Comparison of ENCODE assay signal across 10 mouse cellular contexts in genomic region chr5:136045408-136045807, GRCm38 (mm10). TPM values are rescaled to one million over a fixed set of nuclear protein-coding genes. Genes with fewer than 3 reads are reported as not detected.
DNase-seq lines count a peak whose midpoint lies in the region; ATAC-seq and TF ChIP-seq lines count a peak whose summit lies in the region.
"Had no signal": no experiment of that assay in that cellular context is flagged by ENCODE, and none has a peak within 500 bp of the region (broad histone marks: within the 10 kb centered on the region; RNA-seq: fewer than 3 reads in every experiment).

No protein-coding gene starts in this region.

- H3K9me3 ChIP-seq in forebrain, embryonic 10.5 days, result no peaks in the 10 kb centered on the region
- no peaks in the 10 kb centered on the region for H3K9me3 ChIP-seq in forebrain, embryonic 12.5 days

- no peaks in the 10 kb centered on the region for H3K36me3 ChIP-seq in forebrain, embryonic 10.5 days (replicated peaks)
- H3K36me3 ChIP-seq in forebrain, embryonic 12.5 days (replicated peaks), result no peaks in the 10 kb centered on the region
- H3K36me3 ChIP-seq in thymus, adult 2 months (ENCODE audit: control insufficient read depth, insufficient read depth, low read length), result no peaks in the 10 kb centered on the region

- WGBS in forebrain, embryonic 10.5 days, result 52% methylated on average over 9 of the region's 9 CpGs
- 46% methylated on average over 9 of the region's 9 CpGs for WGBS in forebrain, embryonic 12.5 days
- WGBS in thymus, adult 2 months, result 35% methylated on average over 9 of the region's 9 CpGs

- H3K4me3 ChIP-seq in forebrain, embryonic 10.5 days, result no peak overlapping the region
- H3K4me3 ChIP-seq in forebrain, embryonic 12.5 days (replicated peaks), result no peak overlapping the region
- H3K4me3 ChIP-seq in thymus, adult 2 months (ENCODE audit: control insufficient read depth, insufficient read depth, low read length), result no peak overlapping the region

- H3K4me2 ChIP-seq in forebrain, embryonic 12.5 days, result no peak overlapping the region

- H3K27me3 ChIP-seq in forebrain, embryonic 10.5 days (ENCODE audit: poor library complexity, severe bottlenecking), result no peaks in the 10 kb centered on the region
- no peaks in the 10 kb centered on the region for H3K27me3 ChIP-seq in forebrain, embryonic 12.5 days
- H3K27me3 ChIP-seq in thymus, adult 2 months (ENCODE audit: control insufficient read depth, insufficient read depth, low read length), result no peaks in the 10 kb centered on the region

- H3K4me1 ChIP-seq in forebrain, embryonic 10.5 days, result peaks cover 30% of the 10 kb centered on the region
- H3K4me1 ChIP-seq in forebrain, embryonic 12.5 days, result peaks cover 3% of the 10 kb centered on the region; the same call in 1 of the 2 replicates
- no peaks in the 10 kb centered on the region for H3K4me1 ChIP-seq in thymus, adult 2 months (replicated peaks; ENCODE audit: control insufficient read depth, insufficient read depth, low read length)

- H3K9ac ChIP-seq in forebrain, embryonic 12.5 days, result no peak overlapping the region

- peak; percentile 38 for DNase-seq in forebrain, embryonic 10.5 days (ENCODE audit: extremely low spot score, low spot score)
- DNase-seq in thymus, adult 2 months, result peak; percentile 34
- no peak for DNase-seq in thymus, adult 18-20 months
- DNase-seq in kidney, postnatal 4 days, result peak; percentile 50 to 64
- no peak for DNase-seq in right cerebral cortex, adult 2 months (ENCODE audit: low spot score in 2 of 2)
- no peak for DNase-seq in urinary bladder, postnatal 25 days (ENCODE audit: low spot score)
- no peak for DNase-seq in gastrocnemius, adult 18-20 months (ENCODE audit: low spot score)

- TF ChIP-seq CTCF in thymus, adult 2 months (IDR thresholded peaks at IDR 0.05; ENCODE audit: borderline replicate concordance, control insufficient read depth, extremely low read depth, insufficient read depth, low read length, poor library complexity), result 0 out of 2 replicates have a peak, but pooled peaks have one; percentile 46

- no peak for TF ChIP-seq POLR2A in thymus, adult 2 months (IDR thresholded peaks at IDR 0.05; ENCODE audit: control insufficient read depth, extremely low read depth, insufficient read depth, low read length, poor library complexity)

- H3K27ac ChIP-seq in forebrain, embryonic 10.5 days, result no peak overlapping the region
- H3K27ac ChIP-seq in forebrain, embryonic 12.5 days, result no peak overlapping the region
- no peak overlapping the region for H3K27ac ChIP-seq in thymus, adult 2 months (ENCODE audit: control insufficient read depth, insufficient read depth, low read length)

- no peak for ATAC-seq in forebrain, embryonic 12.5 days (ENCODE audit: low FRiP score)

RNA-seq across cellular contexts. Expression of gene Upk3b, which starts 7.1 kb away (rescaled TPM):
- polyA plus RNA-seq in forebrain, embryonic 10.5 days (2016; fragmentation: Nextera tagmentation; extraction: Ambion mirVana), result 0.09 TPM in 1 of 2 replicates, not detected in the other
- polyA plus RNA-seq in forebrain, embryonic 12.5 days (2016; fragmentation: Nextera tagmentation; extraction: Ambion mirVana), result not detected in 2 replicates
- polyA plus RNA-seq in thymus, adult 2 months (2012; rRNA removed), result 6.1 and 16.1 TPM in 2 replicates
- total RNA-seq in gastrocnemius, adult 18-20 months (2021), result under 1 TPM in 1 of 2 experiments, not detected in 1; 0.07 TPM

RNA-seq across cellular contexts. Expression of gene Upk3bl, which starts 8.9 kb away (rescaled TPM):
- 1.5 and 1.7 TPM in 2 replicates for polyA plus RNA-seq in forebrain, embryonic 10.5 days (2016; fragmentation: Nextera tagmentation; extraction: Ambion mirVana)
- polyA plus RNA-seq in forebrain, embryonic 12.5 days (2016; fragmentation: Nextera tagmentation; extraction: Ambion mirVana), result 0.32 and 0.92 TPM in 2 replicates
- polyA plus RNA-seq in thymus, adult 2 months (2012; rRNA removed), result 0.64 and 1.3 TPM in 2 replicates
- total RNA-seq in gastrocnemius, adult 18-20 months (2021), result not detected
- total RNA-seq: adrenal gland, postnatal 36 days; heart, postnatal 10 days had no signal

RNA-seq across cellular contexts. Expression of gene Rasa4, which starts 38.3 kb away (rescaled TPM):
- 3.8 and 5.1 TPM in 2 replicates for polyA plus RNA-seq in forebrain, embryonic 10.5 days (2016; fragmentation: Nextera tagmentation; extraction: Ambion mirVana)
- 6.2 and 8.0 TPM in 2 replicates for polyA plus RNA-seq in forebrain, embryonic 12.5 days (2016; fragmentation: Nextera tagmentation; extraction: Ambion mirVana)
- polyA plus RNA-seq in thymus, adult 2 months (2012; rRNA removed), result 30.9 and 37.5 TPM in 2 replicates
- 10 to 100 TPM; 32.3 to 34.8 TPM for total RNA-seq in gastrocnemius, adult 18-20 months (2021)

RNA-seq across cellular contexts. Expression of gene Dtx2, which starts 50.8 kb away (rescaled TPM):
- polyA plus RNA-seq in forebrain, embryonic 10.5 days (2016; fragmentation: Nextera tagmentation; extraction: Ambion mirVana), result 33.9 and 41.1 TPM in 2 replicates
- polyA plus RNA-seq in forebrain, embryonic 12.5 days (2016; fragmentation: Nextera tagmentation; extraction: Ambion mirVana), result 29.7 and 32.9 TPM in 2 replicates
- polyA plus RNA-seq in thymus, adult 2 months (2012; rRNA removed), result 75.3 and 78.8 TPM in 2 replicates
- total RNA-seq in gastrocnemius, adult 18-20 months (2021), result 1 to 10 TPM; 7.4 to 7.6 TPM

Comparison
In these comparisons a context has a peak if more than half of its experiments do, and no peak if none do; other contexts are left out.
1. DNase-seq: peak in forebrain, embryonic 10.5 days (single experiment), thymus, adult 2 months (single experiment) and kidney, postnatal 4 days (2 of 2); none in thymus, adult 18-20 months (0 of 2), right cerebral cortex, adult 2 months (0 of 2), urinary bladder, postnatal 25 days (single experiment) and gastrocnemius, adult 18-20 months (single experiment).